Mouse (Mus musculus) heart, adult 2 months (tissue): ENCODE data around the gene 1700020L24Rik. TPM values are rescaled to one million over a fixed set of nuclear protein-coding genes. Genes with fewer than 3 reads are reported as not detected.

Source experiments
- DNase-seq, 2 experiments: peaks; one replicate each; pipeline ENCODE4 v3.0.0; 2021
- H3K27ac ChIP-seq: fragments of 200-600 bp; 2 replicates; pipeline ENCODE4 v1.8.1; 2022
- H3K27me3 ChIP-seq: fragments of 200-500 bp; 2 replicates; pipeline ENCODE4 v1.6.1; 2012; ENCODE audit warnings: mild to moderate bottlenecking, low read length, inconsistent platforms, mixed read lengths; ENCODE audit not compliant: control insufficient read depth, insufficient read depth
- H3K36me3 ChIP-seq: fragments of 200-500 bp; 2 replicates; pipeline ENCODE4 v1.6.1; 2012; ENCODE audit warnings: low read length, inconsistent platforms; ENCODE audit not compliant: control insufficient read depth, insufficient read depth
- H3K4me1 ChIP-seq: fragments of 200-500 bp; 2 replicates; pipeline ENCODE4 v1.6.1; 2011; ENCODE audit warnings: low read length; ENCODE audit not compliant: control insufficient read depth, insufficient read depth
- H3K4me3 ChIP-seq: fragments of 200-600 bp; 2 replicates; pipeline ENCODE4 v1.8.1; 2022
- H3K79me2 ChIP-seq: fragments of 200-500 bp; replicated peaks from 2 replicates; pipeline ENCODE4 v1.6.1; 2012; ENCODE audit warnings: mild to moderate bottlenecking, inconsistent platforms, low read length, moderate library complexity, mixed read lengths; ENCODE audit not compliant: control insufficient read depth, insufficient read depth
- H3K9ac ChIP-seq: fragments of 200-500 bp; 2 replicates; pipeline ENCODE4 v1.6.1; 2012; ENCODE audit warnings: low read depth, mild to moderate bottlenecking, control low read depth, inconsistent platforms, low read length, mixed read lengths
- CTCF ChIP-seq: fragments of 200-600 bp; IDR thresholded peaks from 2 replicates; pipeline ENCODE4 v1.8.1; 2022; ENCODE audit warnings: antibody characterized with exemption, mild to moderate bottlenecking, moderate library complexity
- EP300 ChIP-seq: fragments of 200-500 bp; IDR thresholded peaks from 2 replicates; pipeline ENCODE4 v1.6.1; 2011; ENCODE audit warnings: low read depth, low read length, control low read depth; ENCODE audit not compliant: insufficient read depth
- POLR2A ChIP-seq: fragments of 200-500 bp; IDR thresholded peaks from 2 replicates; pipeline ENCODE4 v1.6.1; 2011; ENCODE audit warnings: mild to moderate bottlenecking, low read depth, low read length, control low read depth; ENCODE audit not compliant: insufficient read depth
- WGBS: fragments of 180-500 bp; shearing (Covaris S2); methylation state at CpG from one replicate; pipeline ENCODE4 v1.1.7; 2018; 5-methylcytosine and 5-hydroxymethylcytosine counted together
- intact Hi-C: fragments of 180-260 bp; cut with DNase I; formaldehyde crosslinking; loops from one replicate; pipeline ENCODE4 v1.15.1; 2025
- polyA plus RNA-seq: library from polyadenylated mRNA; depleted of rRNA; stranded (reverse); fragments of >200 nt; gene quantifications from 2 replicates; pipeline ENCODE4 v1.2.3, GENCODE M21; 2012; rRNA removed
- total RNA-seq, 2 experiments: library from RNA; stranded (reverse); gene quantifications; 2 replicates each; pipeline ENCODE4 v1.2.3; 2021

The 1700020L24Rik gene
- total and polyA plus RNA-seq, 3 experiments, result 0.27 TPM; not detected in 2

- Histone ChIP-seq H3K4me3 (no peak overlapping the region), H3K27ac (no peak overlapping the region), H3K79me2 (no peaks in the 10 kb centered on the region), H3K9ac (no peak overlapping the region), H3K27me3 (no peaks in the 10 kb centered on the region), H3K4me1 (peaks cover 14% of the 10 kb centered on the region), H3K36me3 (peaks cover 4% of the 10 kb centered on the region; the same call in 1 of the 2 replicates)
- intact Hi-C loops, result loop anchor here (5.0 kb wide), 1 partner anchor 516 kb away; the partner anchor contains the start of gene Slfn5
- 93% methylated on average over 3 of the region's 3 CpGs for WGBS
- no peak for DNase-seq
- TF ChIP-seq POLR2A (no peak), CTCF (no peak), EP300 (no peak)
Observed at GRCm38 (mm10) chr11:83468765-83469164, 31.3 kb downstream of the 1700020L24Rik start.

GRCm38 (mm10) chr11:83471766-83472165 is 34.3 kb downstream of the 1700020L24Rik start:
- Histone ChIP-seq H3K27me3 (no peaks in the 10 kb centered on the region), H3K79me2 (no peaks in the 10 kb centered on the region), H3K9ac (no peak overlapping the region), H3K4me1 (peaks cover 9% of the 10 kb centered on the region), H3K27ac (no peak overlapping the region), H3K36me3 (peaks cover 9% of the 10 kb centered on the region), H3K4me3 (no peak overlapping the region)
- WGBS, result 83% methylated on average over 2 of the region's 2 CpGs
- no peak for DNase-seq
- intact Hi-C loops, result loop anchor here (1.0 kb wide), 1 partner anchor 28 kb away; no protein-coding TSS in a partner anchor
- no peak for TF ChIP-seq POLR2A
- TF ChIP-seq EP300, result no peak
- no peak for TF ChIP-seq CTCF

- Histone ChIP-seq H3K27me3 (no peaks in the 10 kb centered on the region), H3K9ac (peak within 1 kb of the TSS; percentile 93), H3K4me1 (peaks cover 4% of the 10 kb centered on the region), H3K36me3 (peaks cover 9% of the 10 kb centered on the region), H3K79me2 (no peaks in the 10 kb centered on the region), H3K4me3 (peak within 1 kb of the TSS; percentile 78), H3K27ac (peak within 1 kb of the TSS; percentile 90)
- 1% methylated on average over 66 of the region's 66 CpGs for WGBS
- peak; percentile 85 for TF ChIP-seq CTCF
- TF ChIP-seq POLR2A, result peak; percentile 80
- peak; percentile 62; the same call in 1 of the 2 replicates for TF ChIP-seq EP300
- DNase-seq, result peak; percentile 99 to 100
- intact Hi-C loops, result loop anchor here (1.0 kb wide), 1 partner anchor 29 kb away; no protein-coding TSS in a partner anchor
Observed at GRCm38 (mm10) chr11:83472324-83473234, 35.1 kb downstream of the 1700020L24Rik start, which contains the start of gene Taf15. Taf15 (plus strand) TSS chr11:83473086.

GRCm38 (mm10) chr11:83473235-83474016 is 35.9 kb downstream of the 1700020L24Rik start:
- TF ChIP-seq CTCF (no peak), POLR2A (no peak), EP300 (no peak)
- no peaks in the 10 kb centered on the region for H3K27me3 ChIP-seq
- WGBS, result under 1% methylated on average over 52 of the region's 52 CpGs
- H3K79me2 ChIP-seq, result no peaks in the 10 kb centered on the region
- H3K36me3 ChIP-seq, result peaks cover 9% of the 10 kb centered on the region
- H3K4me1 ChIP-seq, result peaks cover 4% of the 10 kb centered on the region
- peak overlapping the region; percentile 93 for H3K9ac ChIP-seq
- H3K27ac ChIP-seq, result peak overlapping the region; percentile 90
- no peak for DNase-seq
- intact Hi-C loops, result no loop called here
- peak overlapping the region; percentile 78 for H3K4me3 ChIP-seq

Other genes starting within 250 kb of the 1700020L24Rik start
- 1 to 10 TPM; 2.0 to 3.5 TPM for gene Slfn3, start 246.3 kb upstream of the 1700020L24Rik start, total RNA-seq
- gene Slfn3, start 246.3 kb upstream of the 1700020L24Rik start, polyA plus RNA-seq, result 0.72 and 1.9 TPM in 2 replicates
- gene Slfn14, start 151.0 kb upstream of the 1700020L24Rik start, total RNA-seq, result under 1 TPM in 1 of 2 experiments, not detected in 1; 0.14 TPM
- not detected in 2 replicates for gene Slfn14, start 151.0 kb upstream of the 1700020L24Rik start, polyA plus RNA-seq
- gene Ap2b1, start 138.7 kb upstream of the 1700020L24Rik start, total RNA-seq, result 10 to 100 TPM; 42.2 to 43.6 TPM
- gene Ap2b1, start 138.7 kb upstream of the 1700020L24Rik start, polyA plus RNA-seq, result 16.3 and 27.8 TPM in 2 replicates
- 10 to 100 TPM in 1 of 2 experiments, 1 to 10 TPM in 1; 8.7 to 13.5 TPM for gene Pex12, start 135.1 kb upstream of the 1700020L24Rik start, total RNA-seq
- gene Pex12, start 135.1 kb upstream of the 1700020L24Rik start, polyA plus RNA-seq, result 7.2 and 8.6 TPM in 2 replicates
- gene Rasl10b, start 28.5 kb upstream of the 1700020L24Rik start, total RNA-seq, result 10 to 100 TPM; 61.9 to 77.8 TPM
- gene Rasl10b, start 28.5 kb upstream of the 1700020L24Rik start, polyA plus RNA-seq, result 70.8 and 71.6 TPM in 2 replicates
- gene Gas2l2, start 8.2 kb upstream of the 1700020L24Rik start, total RNA-seq, result not detected
- gene Gas2l2, start 8.2 kb upstream of the 1700020L24Rik start, polyA plus RNA-seq, result 0.10 TPM in 1 of 2 replicates, not detected in the other
- gene Mmp28, start 25.4 kb downstream of the 1700020L24Rik start, total RNA-seq, result 1 to 10 TPM; 4.7 to 4.9 TPM
- gene Mmp28, start 25.4 kb downstream of the 1700020L24Rik start, polyA plus RNA-seq, result 3.3 and 4.4 TPM in 2 replicates
- gene Taf15, start 35.4 kb downstream of the 1700020L24Rik start, total RNA-seq, result 10 to 100 TPM; 34.2 to 39.6 TPM
- gene Taf15, start 35.4 kb downstream of the 1700020L24Rik start, polyA plus RNA-seq, result 9.1 and 15.2 TPM in 2 replicates
- gene Heatr9, start 84.5 kb downstream of the 1700020L24Rik start, total RNA-seq, result not detected
- not detected in 2 replicates for gene Heatr9, start 84.5 kb downstream of the 1700020L24Rik start, polyA plus RNA-seq
- gene Ccl5, start 92.8 kb downstream of the 1700020L24Rik start, total RNA-seq, result under 1 TPM in 1 of 2 experiments, not detected in 1; 0.80 TPM
- 2.5 and 20.2 TPM in 2 replicates for gene Ccl5, start 92.8 kb downstream of the 1700020L24Rik start, polyA plus RNA-seq
- gene Ccl9, start 141.0 kb downstream of the 1700020L24Rik start, total RNA-seq, result 10 to 100 TPM; 12.6 to 13.7 TPM
- 4.3 and 6.7 TPM in 2 replicates for gene Ccl9, start 141.0 kb downstream of the 1700020L24Rik start, polyA plus RNA-seq
- 10 to 100 TPM; 21.5 to 25.4 TPM for gene Ccl6, start 155.4 kb downstream of the 1700020L24Rik start, total RNA-seq
- 13.0 and 14.1 TPM in 2 replicates for gene Ccl6, start 155.4 kb downstream of the 1700020L24Rik start, polyA plus RNA-seq
- not detected for gene Rpl9-ps1, start 207.9 kb downstream of the 1700020L24Rik start, total RNA-seq
- not detected in 2 replicates for gene Rpl9-ps1, start 207.9 kb downstream of the 1700020L24Rik start, polyA plus RNA-seq
- gene Ccl3, start 211.7 kb downstream of the 1700020L24Rik start, total RNA-seq, result not detected
- gene Ccl3, start 211.7 kb downstream of the 1700020L24Rik start, polyA plus RNA-seq, result 0.59 and 0.92 TPM in 2 replicates
- gene Ccl4, start 224.9 kb downstream of the 1700020L24Rik start, total RNA-seq, result not detected
- 0.61 and 1.00 TPM in 2 replicates for gene Ccl4, start 224.9 kb downstream of the 1700020L24Rik start, polyA plus RNA-seq